Mouse (Mus musculus) B cell, adult 2 months (primary cell): Measurements from ENCODE around the gene Rdm1.
"Not testable (repeated sequence)": the region's sequence is repeated elsewhere in the genome, so short reads cannot be mapped to it uniquely, and the experiment has no call there.

Experiments
- DNase-seq, 2 experiments: peaks; one replicate each; pipeline ENCODE4 v3.0.0; 2022

The Rdm1 gene

DNA sequence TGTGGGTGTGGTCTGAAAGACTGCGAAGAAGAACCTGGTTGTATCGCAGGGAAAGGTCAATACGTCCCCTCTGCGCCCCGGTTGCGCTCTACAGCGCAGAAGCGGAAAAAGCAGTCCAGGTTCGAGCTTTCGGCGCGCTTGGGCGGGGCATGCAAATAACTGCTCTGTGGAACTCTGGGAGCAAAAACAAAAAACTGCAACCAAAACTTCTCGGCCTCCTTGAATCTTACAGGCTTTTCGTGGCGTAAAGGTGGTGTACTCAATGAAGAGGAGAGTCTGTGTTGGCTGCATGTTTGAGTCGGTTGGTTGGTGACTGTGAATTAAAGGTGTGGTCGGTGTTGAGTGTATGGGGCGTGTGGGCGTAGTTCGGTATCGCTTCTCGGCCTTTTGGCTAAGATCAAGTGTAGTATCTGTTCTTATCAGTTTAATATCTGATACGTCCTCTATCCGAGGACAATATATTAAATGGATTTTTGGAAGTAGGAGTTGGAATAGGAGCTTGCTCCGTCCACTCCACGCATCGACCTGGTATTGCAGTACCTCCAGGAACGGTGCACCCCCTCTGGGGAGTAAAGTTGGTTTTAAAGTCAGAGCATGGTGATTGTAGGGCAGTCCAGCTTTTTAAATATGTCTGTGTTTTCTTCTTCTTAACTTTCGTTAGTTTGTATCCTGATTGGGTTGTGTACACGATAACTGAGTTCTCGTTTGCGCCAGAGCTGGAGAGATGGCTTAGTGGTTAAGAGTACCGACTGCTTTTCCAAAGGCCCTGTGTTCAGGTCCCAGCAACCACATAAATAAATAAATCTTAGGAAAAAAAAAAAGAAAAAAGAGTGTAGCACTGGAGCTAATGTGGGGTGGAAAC, at the start of gene Rdm1:
Rdm1 (plus strand) TSS at position 201 of the 862 bp plus-strand sequence.
- peak; percentile 84 to 85 for DNase-seq

DNA sequence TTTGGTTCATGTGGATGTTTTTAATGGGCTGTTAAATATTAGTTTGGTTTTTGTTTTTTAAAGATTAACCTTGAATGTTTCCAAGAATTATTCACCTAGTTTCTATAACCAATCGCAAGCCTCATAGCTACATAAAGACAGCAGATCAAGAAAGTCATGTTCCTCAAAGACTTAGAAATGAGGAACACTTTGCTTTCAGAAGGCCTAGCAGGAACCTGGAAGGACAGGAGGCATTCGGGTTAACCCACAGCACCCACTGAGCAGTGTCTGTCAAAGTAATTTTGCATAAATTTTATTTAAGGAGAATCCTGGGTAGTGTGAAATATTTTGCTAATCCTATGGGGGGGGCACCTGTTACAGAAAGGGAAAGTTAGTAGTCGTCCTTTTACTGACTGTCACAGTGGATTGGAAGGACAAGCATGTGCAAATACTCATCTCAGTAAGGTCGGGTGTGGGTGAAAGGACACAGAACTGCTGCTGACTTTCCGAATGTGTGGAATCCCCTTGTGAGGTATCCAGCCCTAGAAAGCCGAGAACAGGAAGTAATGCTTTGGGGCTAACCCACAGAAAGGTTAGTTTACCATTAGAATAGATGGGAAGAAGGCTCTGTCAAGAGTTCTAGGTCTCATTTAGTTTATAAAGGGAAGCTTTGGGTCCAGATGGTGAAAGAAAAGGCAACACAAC, 45.8 kb upstream of the Rdm1 start:
- no peak for DNase-seq

DNA sequence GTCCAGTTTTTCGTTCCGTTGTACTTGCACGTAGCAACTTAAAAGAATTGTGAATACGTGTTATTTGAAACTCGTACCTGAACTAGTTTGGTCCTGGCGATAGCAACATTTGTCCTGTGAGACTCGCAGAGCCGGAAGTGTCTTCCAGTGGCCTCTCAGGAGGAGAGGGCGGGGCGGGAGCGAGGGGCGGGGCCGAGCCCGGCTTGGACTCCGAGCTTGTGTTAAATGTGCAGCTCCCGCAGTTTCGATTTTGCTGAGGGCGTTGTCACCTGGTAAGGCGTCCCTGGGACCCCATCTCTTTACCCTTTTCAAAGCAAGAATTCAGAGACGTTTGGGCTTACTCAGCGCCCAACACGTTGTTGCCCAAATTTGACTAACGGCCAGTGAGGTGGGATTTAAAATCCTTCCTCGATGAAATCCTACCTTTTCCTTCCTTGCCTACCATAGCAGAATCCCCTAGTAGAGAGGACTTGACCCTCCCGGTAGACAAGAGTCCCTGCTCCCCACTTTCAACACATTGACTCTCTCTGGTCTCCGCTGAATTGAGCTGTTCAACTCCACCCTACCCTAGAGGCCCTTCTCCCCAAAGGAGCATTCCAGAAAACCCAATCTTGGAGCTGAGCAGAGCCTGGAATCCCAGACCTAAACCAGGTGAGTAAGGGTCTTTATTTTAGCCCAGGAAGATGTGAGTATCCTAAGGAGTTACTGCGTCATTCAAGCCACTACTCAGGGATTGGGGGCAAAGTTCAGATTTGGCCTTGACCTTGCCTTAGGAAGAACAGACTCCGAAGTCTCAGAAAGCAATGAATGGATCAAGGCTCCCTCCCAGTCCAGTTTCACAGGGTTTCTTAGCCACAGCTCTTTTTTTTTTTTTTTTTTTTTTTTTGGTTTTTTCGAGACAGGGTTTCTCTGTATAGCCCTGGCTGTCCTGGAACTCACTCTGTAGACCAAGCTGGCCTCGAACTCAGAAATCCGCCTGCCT, 44.6 kb upstream of the Rdm1 start, which contains the start of gene Tmem106a:
Tmem106a (plus strand) TSS at position 189 of the 982 bp plus-strand sequence.
- DNase-seq = peak; percentile 42

DNA sequence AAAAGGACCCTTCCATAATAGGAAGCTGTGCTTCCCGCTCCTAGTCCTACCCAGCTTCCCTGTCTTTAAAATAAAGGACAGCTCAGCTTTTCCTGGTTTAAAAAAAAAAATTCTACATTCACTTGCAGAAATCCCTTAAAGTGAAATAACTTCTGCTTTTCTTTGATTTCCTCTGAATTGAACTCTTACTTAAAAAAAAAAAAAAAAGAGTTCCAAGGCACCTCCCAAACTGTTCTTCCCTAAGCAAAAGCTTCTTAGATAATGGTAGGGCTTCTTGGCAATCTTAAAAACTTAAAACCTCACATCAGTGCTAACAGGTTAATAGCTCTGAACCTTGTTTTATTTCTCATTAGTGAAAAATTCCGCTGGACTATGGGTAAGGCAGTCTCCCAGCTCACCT, 43.8 kb upstream of the Rdm1 start:
- no peak for DNase-seq

DNA sequence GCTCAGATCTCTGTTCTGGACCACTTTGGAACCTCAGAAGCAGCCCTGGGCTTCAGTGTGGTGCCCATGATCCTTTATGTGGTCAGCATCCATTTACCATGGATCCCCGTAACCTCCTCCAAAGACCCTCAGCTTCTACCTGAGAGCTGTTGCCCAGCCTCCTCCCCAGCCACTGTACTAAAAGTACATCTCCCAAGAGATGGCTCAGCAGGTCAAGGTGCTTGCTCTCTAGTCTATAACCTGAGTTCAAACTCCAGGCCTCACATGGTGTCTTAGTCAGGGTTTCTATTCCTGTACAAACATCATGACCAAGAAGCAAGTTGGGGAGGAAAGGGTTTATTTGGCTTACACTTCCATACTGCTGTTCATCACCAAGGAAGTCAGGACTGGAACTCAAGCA, 42.0 kb upstream of the Rdm1 start:
- DNase-seq = not testable (repeated sequence)

DNA sequence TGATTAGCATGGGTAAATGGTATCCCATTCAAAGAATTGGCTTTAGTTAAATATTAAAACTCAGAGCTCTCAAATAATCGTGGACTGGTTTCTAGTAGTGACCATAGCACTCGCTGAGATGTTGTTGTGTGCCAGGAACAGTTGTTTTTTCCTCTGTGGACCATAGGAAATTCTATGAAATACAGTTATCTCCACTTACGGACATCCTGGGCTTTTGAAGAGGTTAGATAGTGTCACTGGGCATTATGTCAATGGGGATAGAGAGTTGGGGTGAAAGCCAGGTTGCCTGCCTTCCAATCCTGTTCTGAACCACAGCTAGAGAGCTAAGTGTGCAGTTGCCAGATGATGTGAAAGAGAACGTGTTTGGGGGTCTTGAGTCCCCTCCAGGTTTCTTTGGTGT, 41.2 kb upstream of the Rdm1 start:
- no peak for DNase-seq

DNA sequence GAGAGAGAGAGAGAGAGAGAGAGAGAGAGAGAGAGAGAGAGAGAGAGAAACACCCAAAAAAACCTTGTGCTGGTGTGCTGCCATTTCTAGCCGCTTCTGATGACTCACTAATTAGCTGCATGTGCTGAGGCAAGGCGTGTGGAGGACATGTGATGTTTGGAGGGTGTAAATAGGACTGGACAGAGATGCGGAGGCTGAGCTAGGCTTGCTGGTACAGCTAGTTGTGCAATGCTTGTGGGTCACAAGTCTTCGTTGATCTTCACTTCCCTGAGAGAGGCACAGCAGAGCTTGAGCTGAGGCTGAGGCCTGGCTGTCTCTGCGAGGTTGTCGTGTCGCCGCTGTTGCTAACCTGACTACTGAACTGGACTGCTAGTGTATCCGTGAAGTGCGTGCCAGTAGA, 39.3 kb upstream of the Rdm1 start:
- no peak for DNase-seq

DNA sequence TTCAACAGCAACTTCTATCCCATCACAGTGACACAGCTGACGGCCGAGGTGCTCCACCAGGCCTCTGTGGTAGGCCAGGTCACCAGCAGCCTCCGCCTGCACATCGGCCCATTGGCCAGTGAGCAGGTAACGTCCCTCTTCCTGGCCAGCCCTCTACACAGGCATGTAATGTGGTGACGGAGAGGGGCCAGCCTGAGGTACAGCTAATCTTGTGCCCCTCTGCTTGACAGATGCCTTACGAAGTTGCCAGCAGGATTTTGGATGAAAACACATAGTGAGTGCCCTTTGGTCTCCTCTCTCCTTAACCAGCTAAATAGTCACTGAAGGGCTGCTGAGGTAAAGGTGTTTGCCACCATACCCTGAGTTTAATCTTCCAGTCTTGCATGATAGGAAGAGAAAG, 38.1 kb upstream of the Rdm1 start:
- no peak for DNase-seq

DNA sequence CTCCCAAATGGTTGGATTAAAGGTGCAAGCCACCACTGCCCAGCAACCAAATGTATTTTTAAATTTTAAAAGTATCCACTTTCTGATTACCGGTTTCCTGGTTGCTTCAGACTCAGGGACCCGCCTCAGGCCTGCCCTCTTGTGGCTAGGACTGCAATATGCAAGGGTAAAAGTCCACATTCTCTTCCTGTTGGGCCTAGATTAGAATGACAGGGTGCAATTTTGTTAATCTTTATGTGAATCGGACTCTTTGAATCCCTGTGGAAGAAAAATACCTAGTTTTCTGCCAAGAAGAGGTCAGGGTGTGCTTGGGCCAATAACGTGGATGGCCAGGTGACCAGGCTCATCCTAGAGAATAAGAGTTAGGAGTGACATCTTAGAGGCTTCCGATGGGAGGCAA, 37.6 kb upstream of the Rdm1 start:
- peak; percentile 78 to 80 for DNase-seq

DNA sequence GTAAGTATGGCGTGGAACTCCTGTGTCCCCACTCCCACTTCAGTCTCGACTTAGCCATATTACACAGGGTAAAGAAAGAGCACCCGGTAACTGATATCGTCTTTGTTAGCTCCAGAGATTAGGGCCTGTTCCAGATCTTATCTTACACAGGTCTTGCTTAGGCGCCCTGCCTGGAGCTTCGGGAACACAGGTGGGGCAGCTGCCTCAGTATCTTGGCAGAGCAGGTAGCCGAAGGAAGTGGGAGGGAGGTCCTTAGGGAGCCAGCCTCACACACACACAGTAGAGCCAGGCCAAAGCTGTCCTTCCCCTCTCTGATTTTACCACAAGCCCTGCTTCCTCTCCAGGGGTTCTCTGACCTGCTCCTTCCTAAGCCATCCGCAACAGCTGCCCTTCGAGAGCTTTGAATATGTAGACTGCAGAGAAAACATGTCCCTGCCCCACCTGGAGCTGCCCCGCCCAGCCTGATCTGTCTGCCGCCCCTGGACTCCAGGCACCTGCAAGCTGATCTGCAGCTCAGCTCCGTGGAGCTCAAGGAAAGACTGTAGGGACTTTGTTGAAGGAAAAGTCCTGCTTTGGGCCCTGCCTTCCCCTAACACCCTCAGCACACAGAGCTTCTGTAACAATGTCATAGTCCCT, 36.9 kb upstream of the Rdm1 start:
- no peak for DNase-seq

DNA sequence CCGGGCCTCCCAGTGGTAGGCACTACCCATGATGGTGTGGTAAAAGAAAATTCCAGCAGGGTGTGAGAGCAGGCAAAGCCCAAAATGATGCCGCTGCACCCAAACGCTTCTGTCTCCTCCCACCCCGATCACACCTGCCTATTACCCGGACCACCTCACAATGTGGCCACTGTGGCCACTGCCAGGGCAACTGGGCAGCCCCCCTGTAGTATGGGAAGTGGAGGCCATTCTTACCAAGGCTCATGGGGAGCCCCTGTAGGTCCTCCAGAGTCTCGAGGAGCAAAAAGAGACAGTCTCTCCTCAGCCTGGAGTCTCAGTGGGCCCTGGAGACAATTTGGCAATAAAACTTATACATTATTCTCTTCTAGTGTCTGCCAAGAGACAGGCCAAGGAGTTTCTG, 27.8 kb upstream of the Rdm1 start, which contains the start of gene Gm11634:
Gm11634 (minus strand) TSS at position 101 of the 400 bp plus-strand sequence.
- DNase-seq = no peak

DNA sequence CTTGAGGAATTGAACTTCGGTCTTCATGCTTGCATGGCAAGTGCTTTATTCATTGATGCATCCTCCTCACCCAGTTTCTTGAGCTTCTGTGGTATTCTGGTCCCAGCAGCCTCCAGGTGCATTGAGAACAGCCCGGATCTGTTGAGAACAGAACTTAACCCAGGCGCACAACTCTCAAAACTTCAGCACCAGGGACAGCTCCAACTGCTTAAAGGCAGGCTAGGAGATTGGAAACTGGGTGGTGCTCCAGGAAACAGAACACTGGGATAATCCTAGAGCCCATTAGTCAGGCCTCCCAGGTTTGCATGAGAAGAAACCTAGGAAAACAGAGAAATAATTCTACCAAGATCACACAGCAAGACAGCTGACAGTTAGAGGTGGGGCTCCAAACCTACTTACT, 24.5 kb upstream of the Rdm1 start:
- peak; percentile 67 to 70 for DNase-seq

DNA sequence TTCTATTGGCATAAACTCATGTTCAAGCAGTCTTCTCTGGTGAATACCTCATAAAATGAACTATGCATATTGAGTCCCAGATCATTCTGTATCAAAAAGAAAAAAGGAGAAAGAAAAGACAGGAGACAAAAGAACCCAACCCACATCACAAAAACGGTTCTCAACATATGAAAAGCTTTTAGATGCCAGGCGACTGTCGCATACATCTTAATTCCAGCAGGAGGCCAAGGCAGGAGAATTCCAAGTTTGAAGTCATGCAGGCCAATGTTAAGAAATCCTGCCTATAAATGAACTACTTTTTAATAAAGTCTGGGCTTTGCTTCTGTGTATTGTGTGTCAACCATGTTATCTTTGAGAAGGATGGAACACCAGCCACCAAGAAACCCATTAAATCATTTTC, 22.9 kb upstream of the Rdm1 start:
- DNase-seq = no peak

DNA sequence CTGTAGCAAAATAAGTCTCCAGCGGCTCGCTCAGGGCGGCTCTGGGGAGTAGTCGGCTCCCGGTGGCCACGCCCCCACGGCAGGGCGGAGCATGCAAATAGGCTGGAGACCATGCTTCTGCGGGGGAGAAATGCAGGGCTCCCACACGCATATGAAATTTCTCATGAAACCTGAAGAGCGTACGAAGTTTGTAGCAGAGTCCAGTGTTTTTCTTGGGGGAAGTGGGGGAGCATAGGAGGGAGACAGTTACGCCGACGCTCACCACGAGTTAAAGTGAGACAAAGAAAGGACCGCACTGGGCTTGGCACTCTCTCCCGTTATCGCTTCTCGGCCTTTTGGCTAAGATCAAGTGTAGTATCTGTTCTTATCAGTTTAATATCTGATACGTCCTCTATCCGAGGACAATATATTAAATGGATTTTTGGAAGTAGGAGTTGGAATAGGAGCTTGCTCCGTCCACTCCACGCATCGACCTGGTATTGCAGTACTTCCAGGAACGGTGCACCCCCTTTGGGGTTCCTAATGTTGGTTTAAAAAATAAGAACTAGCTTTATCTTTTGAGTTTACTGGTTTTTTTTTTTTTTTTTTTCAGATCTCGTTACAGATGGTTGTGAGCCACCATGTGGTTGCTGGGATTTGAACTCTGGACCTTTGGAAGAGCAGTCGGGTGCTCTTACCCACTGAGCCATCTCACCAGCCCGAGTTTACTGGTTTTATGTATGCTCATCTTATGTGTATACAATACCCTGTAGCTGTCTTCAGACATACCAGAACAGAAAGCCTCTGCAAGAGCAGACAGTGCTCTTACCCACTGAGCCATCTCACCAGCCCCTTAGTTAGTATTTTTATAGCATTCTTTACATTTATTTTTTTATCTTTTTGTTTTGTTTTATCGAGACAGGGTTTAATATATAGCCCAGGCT, 22.2 kb upstream of the Rdm1 start:
- peak; percentile 92 to 93 for DNase-seq

DNA sequence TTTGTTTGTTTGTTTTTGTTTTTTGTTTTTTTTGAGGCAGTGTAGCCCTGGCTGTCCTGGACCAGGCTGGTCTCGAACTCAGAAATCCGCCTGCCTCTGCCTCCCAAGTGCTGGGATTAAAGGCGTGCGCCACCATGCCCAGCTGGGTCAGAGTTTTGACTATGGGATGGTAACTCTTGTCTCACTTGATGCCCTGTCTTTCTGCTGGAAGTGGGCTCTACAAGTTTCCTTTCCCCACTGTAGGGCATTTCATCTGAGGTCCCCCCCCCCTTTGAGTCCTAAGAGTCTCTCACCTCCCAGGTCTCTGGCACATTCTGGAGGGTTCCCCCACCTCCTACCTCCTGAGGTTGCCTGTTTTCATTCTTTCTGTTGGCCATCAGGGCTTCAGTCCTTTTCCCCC, 19.9 kb upstream of the Rdm1 start:
- DNase-seq = not testable (repeated sequence)

DNA sequence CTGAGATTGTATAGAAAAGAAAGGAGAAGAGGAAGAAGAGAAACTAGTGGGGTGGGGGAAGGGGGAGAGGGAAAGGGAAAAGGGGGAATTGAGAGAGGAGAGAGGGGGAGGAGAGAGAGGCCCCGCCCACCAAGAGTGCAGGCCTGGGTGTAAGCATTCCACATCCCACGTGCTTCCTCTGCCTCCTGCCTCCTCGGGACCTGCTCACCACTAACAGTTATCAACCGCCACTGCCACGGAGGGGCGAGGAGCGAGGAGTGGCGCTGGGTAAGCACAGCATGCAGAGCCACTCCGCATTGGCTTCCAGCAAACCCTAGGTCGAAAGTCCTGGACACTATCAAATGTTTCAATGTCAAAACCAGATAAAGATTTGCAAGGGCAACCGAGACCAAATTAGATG, 16.6 kb upstream of the Rdm1 start:
- no peak for DNase-seq

DNA sequence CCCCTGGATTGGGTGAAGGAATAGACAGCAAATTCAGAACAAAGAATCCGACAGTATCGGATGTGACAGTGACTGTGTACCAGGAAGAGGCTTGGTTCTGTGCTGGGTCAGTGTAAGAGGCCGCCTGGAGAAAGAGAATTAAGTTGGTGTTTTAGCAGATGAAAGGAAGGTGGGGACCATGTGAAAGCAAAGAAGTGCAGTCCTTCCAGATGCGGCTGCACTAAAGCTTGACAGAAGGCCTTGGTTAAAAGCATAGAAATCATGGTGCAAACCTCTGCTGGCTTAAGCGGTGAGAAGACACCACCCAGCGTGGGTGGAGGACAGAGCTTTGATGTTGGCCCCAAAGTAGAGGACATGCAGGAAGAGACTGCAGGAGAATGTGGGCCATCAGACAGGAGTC, 13.4 kb upstream of the Rdm1 start:
- no peak for DNase-seq

DNA sequence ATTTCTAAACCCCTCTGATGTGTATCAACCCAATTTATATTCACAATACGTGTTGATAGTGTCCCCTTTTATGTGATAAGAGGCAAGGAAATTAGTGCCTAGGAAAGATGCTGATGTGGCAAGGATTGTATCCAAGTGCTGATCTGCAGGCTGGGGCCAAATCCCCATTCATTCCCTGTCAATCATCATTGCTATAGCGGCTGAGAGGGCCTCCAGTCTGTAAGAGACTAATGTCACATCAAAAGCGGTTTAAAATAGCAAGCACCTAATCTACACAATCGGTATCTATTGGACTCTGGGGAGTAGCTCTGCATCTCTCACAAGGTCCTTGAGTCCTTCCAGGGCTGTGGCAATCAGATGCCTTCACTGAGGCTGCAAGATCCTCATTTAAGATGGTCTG, 12.9 kb upstream of the Rdm1 start:
- DNase-seq = no peak

DNA sequence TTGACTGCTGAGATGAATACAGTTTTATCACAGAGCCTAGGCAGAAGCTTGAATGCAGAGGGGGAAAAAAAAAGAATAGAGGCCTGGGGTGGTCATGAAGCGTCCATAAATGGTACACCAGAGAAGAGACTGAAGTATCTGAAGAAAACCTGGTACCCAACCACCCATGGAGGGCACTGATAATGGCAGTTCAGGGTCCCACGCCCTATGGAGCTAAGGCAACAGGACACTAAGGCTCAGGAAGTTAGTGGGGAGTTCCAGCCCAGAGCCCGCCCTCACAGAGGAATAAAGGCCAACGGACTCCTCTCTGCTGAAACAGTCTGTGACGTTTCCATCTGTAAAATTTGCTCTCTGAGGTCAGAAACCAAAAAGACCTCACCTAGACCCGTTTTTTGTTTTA, 11.6 kb upstream of the Rdm1 start:
- DNase-seq = no peak

DNA sequence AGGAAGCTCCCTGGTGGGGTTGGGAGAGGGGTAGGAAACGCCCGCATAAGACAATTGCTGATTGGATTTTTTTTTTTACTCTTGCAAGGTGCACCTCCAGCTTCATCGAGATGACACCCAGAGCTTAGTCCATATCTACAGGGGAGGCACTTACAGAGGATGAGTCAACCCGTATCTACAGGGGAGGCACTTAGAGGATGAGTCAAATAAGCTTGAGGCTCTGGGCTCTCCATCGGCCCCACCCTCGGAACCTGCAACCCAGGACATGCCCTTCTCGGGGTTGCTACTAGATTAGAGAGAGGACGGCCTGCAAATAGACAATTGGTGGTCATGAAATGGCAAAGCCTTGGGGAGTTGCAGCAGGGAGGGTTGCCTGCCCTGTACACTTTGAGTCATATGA, 10.9 kb upstream of the Rdm1 start:
- no peak for DNase-seq
